Mouse (Mus musculus) v-Abl transformed pro-B cells (cell line): ENCODE data around the gene Bcl2a1d.
"Not testable (repeated sequence)": the region's sequence is repeated elsewhere in the genome, so short reads cannot be mapped to it uniquely, and the experiment has no call there.

Source experiments
- in situ Hi-C, 2 experiments: fragments of 400-800 bp; cut with MboI; formaldehyde crosslinking; loops; one replicate each; pipeline ENCODE4 v1.15.1; 2025; ENCODE audit not compliant: unreplicated experiment in 2 of 2

The Bcl2a1d gene

GRCm38 (mm10) chr9:88706700-88707099 is 25.0 kb downstream of the Bcl2a1d start:
- in situ Hi-C loops = loop anchor here (25.0 kb wide), 3 partner anchors 144 to 981 kb away; no protein-coding TSS in a partner anchor

DNA sequence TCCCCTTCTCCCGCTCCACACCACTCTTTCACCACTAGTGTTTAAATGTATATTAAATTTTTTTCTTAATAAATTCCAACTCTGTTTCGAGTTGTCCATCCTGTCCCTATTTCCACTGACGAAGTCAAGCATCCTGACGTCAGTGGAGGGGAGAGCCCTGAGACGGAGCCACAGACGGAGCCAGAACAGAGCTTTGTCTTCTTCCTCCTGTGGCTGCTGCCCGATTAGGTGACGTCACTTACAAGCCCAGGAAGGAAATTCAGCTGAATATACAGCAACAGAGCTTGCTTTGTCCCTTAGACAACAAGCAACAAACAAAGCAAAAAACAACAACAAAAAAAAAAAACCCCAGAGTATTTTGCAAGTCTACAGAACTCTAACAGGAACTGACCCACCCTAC is 26.6 kb downstream of the Bcl2a1d start:
- in situ Hi-C loops = loop anchor here (25.0 kb wide), 3 partner anchors 143 to 982 kb away; no protein-coding TSS in a partner anchor

DNA sequence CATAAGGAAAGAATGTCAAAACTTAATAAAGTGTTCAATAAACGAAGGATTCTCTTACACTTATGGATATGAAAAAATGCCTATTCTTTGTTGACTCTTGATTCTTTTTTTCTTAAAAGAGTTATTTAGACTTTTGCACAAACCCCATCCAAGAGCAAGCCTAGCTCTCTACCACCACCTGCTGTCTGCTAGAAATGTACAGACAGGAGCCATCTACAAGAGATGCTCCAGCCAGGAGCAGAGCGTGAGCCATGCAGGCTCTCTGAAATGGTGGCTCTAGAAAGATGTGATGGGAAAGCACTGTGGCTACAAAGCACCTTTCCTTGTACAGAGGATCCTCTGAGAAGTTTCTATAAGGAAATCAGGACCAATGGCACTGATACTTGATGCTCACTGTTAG is 33.0 kb downstream of the Bcl2a1d start:
- in situ Hi-C loops = not testable (repeated sequence)

DNA sequence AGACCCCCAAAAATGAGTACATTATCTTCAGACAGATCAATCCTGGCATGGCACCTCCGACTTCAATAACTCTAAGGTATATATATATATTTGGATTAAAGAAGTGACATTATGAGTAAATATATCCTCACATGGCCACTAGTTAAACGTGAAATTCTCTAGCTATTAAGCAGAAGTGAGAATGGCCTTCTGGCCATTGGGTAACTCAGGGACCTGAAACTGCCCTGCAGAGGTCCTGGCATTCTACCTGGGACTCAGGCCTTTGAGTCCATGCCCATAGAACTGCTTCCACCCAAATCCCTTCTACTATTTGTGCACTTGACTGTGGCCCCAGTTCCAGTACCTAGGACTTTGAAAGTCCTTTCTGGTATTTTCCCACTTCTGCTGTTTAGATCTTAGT is 40.4 kb downstream of the Bcl2a1d start:
- in situ Hi-C loops = not testable (repeated sequence)

DNA sequence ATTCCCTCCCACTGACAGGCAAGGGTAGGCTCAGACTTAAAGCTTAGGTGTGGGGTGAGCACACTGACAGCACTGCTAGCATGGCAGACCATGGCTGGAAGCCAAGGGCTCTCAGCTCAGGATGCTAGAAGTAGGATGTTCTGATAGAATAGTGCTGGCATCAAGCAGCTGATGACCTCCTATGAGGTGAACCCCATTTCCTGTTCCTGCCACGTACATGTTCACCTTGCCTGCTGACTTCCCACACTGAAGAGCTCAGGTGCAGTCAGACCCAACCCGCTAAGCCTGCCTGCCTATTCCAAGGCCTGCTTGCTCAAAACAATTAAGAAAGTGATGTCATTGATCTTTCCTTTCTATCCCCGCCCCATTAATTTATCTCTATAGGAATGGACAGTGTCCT is 42.3 kb downstream of the Bcl2a1d start:
- in situ Hi-C loops = not testable (repeated sequence)

GRCm38 (mm10) chr9:88686719-88687118 is 45.0 kb downstream of the Bcl2a1d start:
- in situ Hi-C loops = not testable (repeated sequence)
